Mouse (Mus musculus) spleen, embryonic (tissue): Measurements from ENCODE around the gene Map3k7cl.

Source experiments
- CTCF ChIA-PET: fragments of 350-600 bp; sonication (Branson Sonifier 250); formaldehyde crosslinking; loops from one replicate; lab custom pipeline; 2022; lab: Charles Lee

The Map3k7cl gene

GRCm38 (mm10) chr16:87552907-87553691 is at the start of gene Map3k7cl:
Gene Map3k7cl, plus strand, starts transcription at chr16:87553330.
- CTCF ChIA-PET, result interaction anchor here (0.6 kb wide), 1 partner anchor 91 kb away, joined by 4 read pairs; no protein-coding TSS in a partner anchor

GRCm38 (mm10) chr16:87511706-87512105 is 41.4 kb upstream of the Map3k7cl start:
- CTCF ChIA-PET, result no interaction called here

- CTCF ChIA-PET, result no interaction called here
Observed at GRCm38 (mm10) chr16:87512331-87512730, 40.8 kb upstream of the Map3k7cl start.

- CTCF ChIA-PET, result no interaction called here
Observed at GRCm38 (mm10) chr16:87524228-87524627, 28.9 kb upstream of the Map3k7cl start.

- CTCF ChIA-PET, result no interaction called here
Observed at GRCm38 (mm10) chr16:87527553-87528249, 25.4 kb upstream of the Map3k7cl start.

- CTCF ChIA-PET, result no interaction called here
Observed at GRCm38 (mm10) chr16:87528755-87529154, 24.4 kb upstream of the Map3k7cl start.

GRCm38 (mm10) chr16:87548348-87548747 is 4.8 kb upstream of the Map3k7cl start:
- CTCF ChIA-PET, result no interaction called here

GRCm38 (mm10) chr16:87556320-87556719 is 3.2 kb downstream of the Map3k7cl start:
- CTCF ChIA-PET, result no interaction called here

GRCm38 (mm10) chr16:87561501-87561900 is 8.4 kb downstream of the Map3k7cl start:
- CTCF ChIA-PET, result no interaction called here

GRCm38 (mm10) chr16:87563524-87563923 is 10.4 kb downstream of the Map3k7cl start:
- CTCF ChIA-PET, result no interaction called here

- CTCF ChIA-PET, result no interaction called here
Observed at GRCm38 (mm10) chr16:87564564-87564963, 11.4 kb downstream of the Map3k7cl start.

GRCm38 (mm10) chr16:87567572-87567971 is 14.4 kb downstream of the Map3k7cl start:
- CTCF ChIA-PET, result no interaction called here

- CTCF ChIA-PET, result no interaction called here
Observed at GRCm38 (mm10) chr16:87568241-87568640, 15.1 kb downstream of the Map3k7cl start.

GRCm38 (mm10) chr16:87569576-87570105 is 16.5 kb downstream of the Map3k7cl start:
- CTCF ChIA-PET, result no interaction called here

GRCm38 (mm10) chr16:87570334-87570733 is 17.2 kb downstream of the Map3k7cl start:
- CTCF ChIA-PET, result no interaction called here

- CTCF ChIA-PET, result interaction anchor here (0.6 kb wide), 1 partner anchor 327 kb away, joined by 5 read pairs; no protein-coding TSS in a partner anchor
Observed at GRCm38 (mm10) chr16:87573409-87573808, 20.3 kb downstream of the Map3k7cl start.

- CTCF ChIA-PET, result no interaction called here
Observed at GRCm38 (mm10) chr16:87574160-87574559, 21.0 kb downstream of the Map3k7cl start.

GRCm38 (mm10) chr16:87575600-87575999 is 22.5 kb downstream of the Map3k7cl start:
- CTCF ChIA-PET, result no interaction called here

GRCm38 (mm10) chr16:87578881-87579280 is 25.8 kb downstream of the Map3k7cl start:
- CTCF ChIA-PET, result interaction anchor here (0.7 kb wide), 1 partner anchor 119 kb away, joined by 3 read pairs; no protein-coding TSS in a partner anchor

- CTCF ChIA-PET, result interaction anchor here (0.7 kb wide), 1 partner anchor 118 kb away, joined by 3 read pairs; no protein-coding TSS in a partner anchor
Observed at GRCm38 (mm10) chr16:87579462-87579861, 26.3 kb downstream of the Map3k7cl start.

GRCm38 (mm10) chr16:87582776-87583175 is 29.6 kb downstream of the Map3k7cl start:
- CTCF ChIA-PET, result no interaction called here

- CTCF ChIA-PET, result no interaction called here
Observed at GRCm38 (mm10) chr16:87584618-87585017, 31.5 kb downstream of the Map3k7cl start.
